Mouse (Mus musculus): ENCODE measurements at regions not wholly inside any gene's neighbourhood (a gene's known extent, or its start where the extent isn't known, plus 50 kb on each side); places are given as distances from the start of the nearest gene placed in this dataset.

- DNase-seq (ENCODE audit: low spot score in 2 of 2), result no peak
Observed at GRCm38 (mm10) chr9:41508746-41509145, 347.2 kb upstream of the Ubash3b start.

- no peak for DNase-seq (ENCODE audit: low spot score in 2 of 2)
Observed at GRCm38 (mm10) chr9:41498326-41498725, 336.8 kb upstream of the Ubash3b start.

GRCm38 (mm10) chr9:41490112-41490511 lies 328.6 kb upstream of the Ubash3b start:
- no peak for DNase-seq (ENCODE audit: low spot score in 2 of 2)

GRCm38 (mm10) chr9:41488046-41488445 lies 326.5 kb upstream of the Ubash3b start:
- DNase-seq (ENCODE audit: low spot score in 2 of 2), result no peak

- DNase-seq (ENCODE audit: low spot score in 2 of 2), result no peak
Observed at GRCm38 (mm10) chr9:41483218-41483617, 321.7 kb upstream of the Ubash3b start.

- no peak for DNase-seq (ENCODE audit: low spot score in 2 of 2)
Observed at GRCm38 (mm10) chr9:41481611-41482266, 320.2 kb upstream of the Ubash3b start.

- no peak for DNase-seq (ENCODE audit: low spot score in 2 of 2)
Observed at GRCm38 (mm10) chr9:41479854-41480749, 318.6 kb upstream of the Ubash3b start.

- DNase-seq (ENCODE audit: low spot score in 2 of 2), result no peak
Observed at GRCm38 (mm10) chr9:41479085-41479484, 317.6 kb upstream of the Ubash3b start.

- DNase-seq (ENCODE audit: low spot score in 2 of 2), result no peak
Observed at GRCm38 (mm10) chr9:41478106-41478848, 316.8 kb upstream of the Ubash3b start.

GRCm38 (mm10) chr9:41475326-41475725 lies 313.8 kb upstream of the Ubash3b start:
- no peak for DNase-seq (ENCODE audit: low spot score in 2 of 2)

GRCm38 (mm10) chr9:41474945-41475297 lies 313.4 kb upstream of the Ubash3b start:
- DNase-seq (ENCODE audit: low spot score in 2 of 2), result no peak

GRCm38 (mm10) chr9:41474244-41474944 lies 312.9 kb upstream of the Ubash3b start:
- DNase-seq (ENCODE audit: low spot score in 2 of 2), result peak; percentile 92 to 94

- no peak for DNase-seq (ENCODE audit: low spot score in 2 of 2)
Observed at GRCm38 (mm10) chr9:41473506-41473905, 312.0 kb upstream of the Ubash3b start.

GRCm38 (mm10) chr9:41471345-41471744 lies 309.8 kb upstream of the Ubash3b start:
- no peak for DNase-seq (ENCODE audit: low spot score in 2 of 2)

- DNase-seq (ENCODE audit: low spot score in 2 of 2), result no peak
Observed at GRCm38 (mm10) chr9:41470010-41470409, 308.5 kb upstream of the Ubash3b start.

GRCm38 (mm10) chr9:41469414-41469813 lies 307.9 kb upstream of the Ubash3b start:
- no peak for DNase-seq (ENCODE audit: low spot score in 2 of 2)

GRCm38 (mm10) chr9:41464057-41464685 lies 302.7 kb upstream of the Ubash3b start:
- DNase-seq (ENCODE audit: low spot score in 2 of 2), result peak; percentile 42 to 78

GRCm38 (mm10) chr9:41461742-41462141 lies 300.2 kb upstream of the Ubash3b start:
- DNase-seq (ENCODE audit: low spot score in 2 of 2), result peak; percentile 84 to 92

GRCm38 (mm10) chr9:41460709-41461108 lies 299.2 kb upstream of the Ubash3b start:
- no peak for DNase-seq (ENCODE audit: low spot score in 2 of 2)

GRCm38 (mm10) chr9:41457003-41457402 lies 295.5 kb upstream of the Ubash3b start:
- DNase-seq (ENCODE audit: low spot score in 2 of 2), result no peak

GRCm38 (mm10) chr9:41451738-41452137 lies 290.2 kb upstream of the Ubash3b start:
- no peak for DNase-seq (ENCODE audit: low spot score in 2 of 2)
